14 mouse cellular contexts compared by ENCODE assay signal in genomic region chr10:80805322-80805721, GRCm38 (mm10). TPM values are rescaled to one million over a fixed set of nuclear protein-coding genes. Genes with fewer than 3 reads are reported as not detected.
DNase-seq lines count a peak whose midpoint lies in the region; ATAC-seq and TF ChIP-seq lines count a peak whose summit lies in the region.
"Had no signal": no experiment of that assay in that cellular context is flagged by ENCODE, and none has a peak within 500 bp of the region (broad histone marks: within the 10 kb centered on the region; RNA-seq: fewer than 3 reads in every experiment).

No protein-coding gene starts in this region.

- H3K4me2 ChIP-seq in forebrain, embryonic 13.5 days: no peak overlapping the region
- H3K4me2 ChIP-seq in forebrain, embryonic 14.5 days (ENCODE audit: low read length): no peak overlapping the region
- H3K4me2 ChIP-seq in hindbrain, embryonic 12.5 days (replicated peaks): no peak overlapping the region

- peaks cover 43% of the 10 kb centered on the region for H3K27me3 ChIP-seq in forebrain, embryonic 13.5 days
- peaks cover 16% of the 10 kb centered on the region for H3K27me3 ChIP-seq in forebrain, embryonic 14.5 days (replicated peaks; ENCODE audit: control insufficient read depth, insufficient read depth, low read length)
- H3K27me3 ChIP-seq in hindbrain, embryonic 10.5 days (ENCODE audit: insufficient read depth, poor library complexity, severe bottlenecking): peaks cover 52% of the 10 kb centered on the region
- peaks cover 49% of the 10 kb centered on the region for H3K27me3 ChIP-seq in hindbrain, embryonic 12.5 days
- H3K27me3 ChIP-seq in testis, adult 2 months (ENCODE audit: control insufficient read depth, insufficient read depth, low read length): no peaks in the 10 kb centered on the region

- ATAC-seq in forebrain, embryonic 13.5 days: no peak
- no peak for ATAC-seq in forebrain, embryonic 14.5 days
- ATAC-seq in hindbrain, embryonic 12.5 days (ENCODE audit: low FRiP score): no peak

- DNase-seq in forebrain, embryonic 14.5 days (ENCODE audit: low spot score): no peak
- no peak for DNase-seq in hindbrain, embryonic 10.5 days (ENCODE audit: low spot score)
- DNase-seq in testis, postnatal 10 days (ENCODE audit: low spot score): no peak
- no peak for DNase-seq in adrenal gland, postnatal 36 days

- H3K27ac ChIP-seq in forebrain, embryonic 13.5 days: no peak overlapping the region
- no peak overlapping the region for H3K27ac ChIP-seq in forebrain, embryonic 14.5 days (ENCODE audit: low read depth, low read length)
- no peak overlapping the region for H3K27ac ChIP-seq in hindbrain, embryonic 10.5 days
- no peak overlapping the region for H3K27ac ChIP-seq in hindbrain, embryonic 12.5 days
- H3K27ac ChIP-seq in testis, adult 2 months (ENCODE audit: control insufficient read depth, insufficient read depth, low read depth, low read length): 0 out of 2 replicates have a peak overlapping the region, but pooled peaks have one; percentile 7
- H3K27ac ChIP-seq: heart, adult 2 months; kidney, postnatal 0 days had no signal

- no peaks in the 10 kb centered on the region for H3K9me3 ChIP-seq in forebrain, embryonic 13.5 days (replicated peaks)
- H3K9me3 ChIP-seq in forebrain, embryonic 14.5 days (replicated peaks; ENCODE audit: control insufficient read depth, low read length): no peaks in the 10 kb centered on the region
- H3K9me3 ChIP-seq in hindbrain, embryonic 10.5 days: no peaks in the 10 kb centered on the region
- H3K9me3 ChIP-seq in hindbrain, embryonic 12.5 days (replicated peaks): no peaks in the 10 kb centered on the region

- no peak for TF ChIP-seq CTCF in testis, adult 2 months (IDR thresholded peaks at IDR 0.05; ENCODE audit: control insufficient read depth, insufficient read depth, insufficient replicate concordance, low read depth, low read length)

- peaks cover 49% of the 10 kb centered on the region for H3K36me3 ChIP-seq in forebrain, embryonic 13.5 days (ENCODE audit: poor library complexity, severe bottlenecking)
- H3K36me3 ChIP-seq in forebrain, embryonic 14.5 days (ENCODE audit: control insufficient read depth, insufficient read depth, low read length): peaks cover 51% of the 10 kb centered on the region
- peaks cover 59% of the 10 kb centered on the region for H3K36me3 ChIP-seq in hindbrain, embryonic 10.5 days
- H3K36me3 ChIP-seq in hindbrain, embryonic 12.5 days: peaks cover 46% of the 10 kb centered on the region
- no peaks in the 10 kb centered on the region; the same call in 1 of the 2 replicates for H3K36me3 ChIP-seq in testis, adult 2 months (ENCODE audit: control insufficient read depth, insufficient read depth, low read length)

- 77% methylated on average over 5 of the region's 5 CpGs for WGBS in forebrain, embryonic 13.5 days
- WGBS in forebrain, embryonic 14.5 days: 74% methylated on average over 5 of the region's 5 CpGs
- 86% methylated on average over 5 of the region's 5 CpGs for WGBS in hindbrain, embryonic 10.5 days
- 81% methylated on average over 5 of the region's 5 CpGs for WGBS in hindbrain, embryonic 12.5 days

- H3K4me3 ChIP-seq in forebrain, embryonic 13.5 days: no peak overlapping the region
- no peak overlapping the region for H3K4me3 ChIP-seq in forebrain, embryonic 14.5 days (ENCODE audit: low read depth, low read length)
- H3K4me3 ChIP-seq in hindbrain, embryonic 10.5 days: peak overlapping the region; percentile 66; the same call in 1 of the 2 replicates
- no peak overlapping the region for H3K4me3 ChIP-seq in hindbrain, embryonic 12.5 days
- no peak overlapping the region for H3K4me3 ChIP-seq in testis, adult 2 months (ENCODE audit: control insufficient read depth, low read depth, low read length)
- H3K4me3 ChIP-seq: heart, adult 2 months had no signal

- H3K9ac ChIP-seq in forebrain, embryonic 13.5 days: 0 out of 2 replicates have a peak overlapping the region, but pooled peaks have one; percentile 1
- H3K9ac ChIP-seq in forebrain, embryonic 14.5 days (ENCODE audit: low read length): no peak overlapping the region
- H3K9ac ChIP-seq in hindbrain, embryonic 12.5 days: no peak overlapping the region
- H3K9ac ChIP-seq: forebrain, postnatal 0 days had no signal

- TF ChIP-seq POLR2A in testis, adult 2 months (IDR thresholded peaks at IDR 0.05; ENCODE audit: control insufficient read depth, low read depth, low read length): no peak

- peaks cover 39% of the 10 kb centered on the region for H3K4me1 ChIP-seq in forebrain, embryonic 13.5 days
- peaks cover 13% of the 10 kb centered on the region for H3K4me1 ChIP-seq in forebrain, embryonic 14.5 days (ENCODE audit: control insufficient read depth, insufficient read depth, low read length)
- H3K4me1 ChIP-seq in hindbrain, embryonic 10.5 days (replicated peaks): peaks cover 52% of the 10 kb centered on the region
- peaks cover 42% of the 10 kb centered on the region for H3K4me1 ChIP-seq in hindbrain, embryonic 12.5 days
- H3K4me1 ChIP-seq in testis, adult 2 months (ENCODE audit: control insufficient read depth, insufficient read depth, low read length): peaks cover 39% of the 10 kb centered on the region

RNA-seq across cellular contexts. Expression of gene Amh, which starts 0.3 kb away (rescaled TPM):
- polyA plus RNA-seq in forebrain, embryonic 13.5 days (2015; fragmentation: Nextera tagmentation; extraction: Ambion mirVana): 0.13 TPM in 1 of 2 replicates, not detected in the other
- 0.10 TPM in 1 of 2 replicates, not detected in the other for polyA plus RNA-seq in forebrain, embryonic 14.5 days (2014; fragmentation: Nextera tagmentation; extraction: Ambion mirVana)
- 0.12 and 0.16 TPM in 2 replicates for polyA plus RNA-seq in hindbrain, embryonic 10.5 days (2016; fragmentation: Nextera tagmentation; extraction: Ambion mirVana)
- not detected in 2 replicates for polyA plus RNA-seq in hindbrain, embryonic 12.5 days (2016; fragmentation: Nextera tagmentation; extraction: Ambion mirVana)
- polyA plus RNA-seq in testis, adult 2 months (2012; rRNA removed): 2.5 and 3.2 TPM in 2 replicates
- under 1 TPM; 0.40 to 0.83 TPM for total RNA-seq in adrenal gland, postnatal 36 days (2021)
- polyA plus RNA-seq: forebrain, postnatal 0 days; hindbrain, embryonic 16.5 days; intestine, postnatal 0 days had no signal

RNA-seq across cellular contexts. Expression of gene Plekhj1, which starts 6.9 kb away (rescaled TPM):
- 141 and 151 TPM in 2 replicates for polyA plus RNA-seq in forebrain, embryonic 13.5 days (2015; fragmentation: Nextera tagmentation; extraction: Ambion mirVana)
- 140 and 143 TPM in 2 replicates for polyA plus RNA-seq in forebrain, embryonic 14.5 days (2014; fragmentation: Nextera tagmentation; extraction: Ambion mirVana)
- 189 and 192 TPM in 2 replicates for polyA plus RNA-seq in hindbrain, embryonic 10.5 days (2016; fragmentation: Nextera tagmentation; extraction: Ambion mirVana)
- 139 TPM in 2 replicates for polyA plus RNA-seq in hindbrain, embryonic 12.5 days (2016; fragmentation: Nextera tagmentation; extraction: Ambion mirVana)
- polyA plus RNA-seq in testis, adult 2 months (2012; rRNA removed): 41.4 and 45.8 TPM in 2 replicates
- 10 to 100 TPM; 84.6 to 86.8 TPM for total RNA-seq in adrenal gland, postnatal 36 days (2021)

RNA-seq across cellular contexts. Expression of gene Sf3a2, which starts 7.3 kb away (rescaled TPM):
- 63.5 and 67.3 TPM in 2 replicates for polyA plus RNA-seq in forebrain, embryonic 13.5 days (2015; fragmentation: Nextera tagmentation; extraction: Ambion mirVana)
- 66.6 and 71.7 TPM in 2 replicates for polyA plus RNA-seq in forebrain, embryonic 14.5 days (2014; fragmentation: Nextera tagmentation; extraction: Ambion mirVana)
- polyA plus RNA-seq in hindbrain, embryonic 10.5 days (2016; fragmentation: Nextera tagmentation; extraction: Ambion mirVana): 109 and 119 TPM in 2 replicates
- 65.3 and 71.8 TPM in 2 replicates for polyA plus RNA-seq in hindbrain, embryonic 12.5 days (2016; fragmentation: Nextera tagmentation; extraction: Ambion mirVana)
- 65.7 and 67.4 TPM in 2 replicates for polyA plus RNA-seq in testis, adult 2 months (2012; rRNA removed)
- total RNA-seq in adrenal gland, postnatal 36 days (2021): 10 to 100 TPM; 51.4 to 55.6 TPM

RNA-seq across cellular contexts. Expression of gene Jsrp1, which starts 8.0 kb away (rescaled TPM):
- polyA plus RNA-seq in forebrain, embryonic 13.5 days (2015; fragmentation: Nextera tagmentation; extraction: Ambion mirVana): 0.26 TPM in 1 of 2 replicates, not detected in the other
- 0.30 and 0.31 TPM in 2 replicates for polyA plus RNA-seq in forebrain, embryonic 14.5 days (2014; fragmentation: Nextera tagmentation; extraction: Ambion mirVana)
- polyA plus RNA-seq in hindbrain, embryonic 10.5 days (2016; fragmentation: Nextera tagmentation; extraction: Ambion mirVana): 0.65 and 0.68 TPM in 2 replicates
- polyA plus RNA-seq in hindbrain, embryonic 12.5 days (2016; fragmentation: Nextera tagmentation; extraction: Ambion mirVana): 0.83 and 1.7 TPM in 2 replicates
- 1.2 and 1.4 TPM in 2 replicates for polyA plus RNA-seq in testis, adult 2 months (2012; rRNA removed)
- total RNA-seq in adrenal gland, postnatal 36 days (2021): 1 to 10 TPM; 4.7 to 7.2 TPM
- total RNA-seq: megakaryocyte-erythroid progenitor cell, adult 5-6 weeks had no signal
- polyA plus RNA-seq: thymus, adult 2 months had no signal

RNA-seq across cellular contexts. Expression of gene Oaz1, which starts 21.1 kb away (rescaled TPM):
- 1,581 and 1,699 TPM in 2 replicates for polyA plus RNA-seq in forebrain, embryonic 13.5 days (2015; fragmentation: Nextera tagmentation; extraction: Ambion mirVana)
- 1,568 and 1,701 TPM in 2 replicates for polyA plus RNA-seq in forebrain, embryonic 14.5 days (2014; fragmentation: Nextera tagmentation; extraction: Ambion mirVana)
- polyA plus RNA-seq in hindbrain, embryonic 10.5 days (2016; fragmentation: Nextera tagmentation; extraction: Ambion mirVana): 2,287 and 2,328 TPM in 2 replicates
- 1,255 and 1,389 TPM in 2 replicates for polyA plus RNA-seq in hindbrain, embryonic 12.5 days (2016; fragmentation: Nextera tagmentation; extraction: Ambion mirVana)
- polyA plus RNA-seq in testis, adult 2 months (2012; rRNA removed): 261 and 275 TPM in 2 replicates
- total RNA-seq in adrenal gland, postnatal 36 days (2021): 1,000 to 10,000 TPM in 1 of 2 experiments, 100 to 1,000 TPM in 1; 923 to 1,039 TPM
